ENCODE assay signal across 17 mouse cellular contexts in the genomic region with DNA sequence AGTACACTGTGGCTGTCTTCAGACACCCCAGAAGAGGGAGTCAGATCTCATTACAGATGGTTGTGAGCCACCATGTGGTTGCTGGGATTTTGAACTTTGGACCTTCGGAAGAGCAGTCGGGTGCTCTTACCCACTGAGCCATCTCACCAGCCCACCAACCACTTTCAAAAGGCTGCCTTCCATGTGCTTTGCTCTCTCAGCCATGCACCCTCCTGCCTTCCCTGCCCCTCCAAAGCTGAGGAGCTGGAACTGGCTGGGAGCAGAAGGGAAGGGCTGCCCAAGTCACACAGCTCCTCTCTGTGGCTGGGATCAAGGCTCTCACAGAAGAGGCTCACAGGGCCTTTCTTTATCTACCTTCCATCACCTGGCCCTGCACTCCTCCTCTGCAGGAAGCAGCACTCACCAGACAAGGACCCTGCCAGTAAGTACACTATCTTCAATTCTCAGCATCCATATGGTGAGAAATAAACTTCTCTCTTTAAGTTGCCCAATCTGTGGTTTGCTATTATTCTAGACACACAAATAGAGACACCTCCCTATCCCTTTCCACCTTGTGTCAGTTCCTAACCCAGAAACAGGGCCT. TPM values are rescaled to one million over a fixed set of nuclear protein-coding genes. Genes with fewer than 3 reads are reported as not detected.
DNase-seq lines count a peak whose midpoint lies in the region; ATAC-seq and TF ChIP-seq lines count a peak whose summit lies in the region.
"Had no signal": no experiment of that assay in that cellular context is flagged by ENCODE, and none has a peak within 500 bp of the region (broad histone marks: within the 10 kb centered on the region; RNA-seq: fewer than 3 reads in every experiment).

No protein-coding gene starts in this region.

- peaks cover 11% of the 10 kb centered on the region for H3K36me3 ChIP-seq in midbrain, embryonic 10.5 days
- H3K36me3 ChIP-seq in midbrain, embryonic 14.5 days (ENCODE audit: control insufficient read depth, insufficient read depth, low read length): no peaks in the 10 kb centered on the region
- H3K36me3 ChIP-seq in liver, embryonic 14.5 days (replicated peaks; ENCODE audit: control insufficient read depth, insufficient read depth, low read depth): peaks cover 9% of the 10 kb centered on the region
- no peaks in the 10 kb centered on the region for H3K36me3 ChIP-seq in neural tube, embryonic 15.5 days

- no peaks in the 10 kb centered on the region for H3K27me3 ChIP-seq in midbrain, embryonic 10.5 days (ENCODE audit: low read depth, poor library complexity, severe bottlenecking)
- no peaks in the 10 kb centered on the region for H3K27me3 ChIP-seq in midbrain, embryonic 14.5 days (ENCODE audit: control insufficient read depth, insufficient read depth, low read length)
- no peaks in the 10 kb centered on the region for H3K27me3 ChIP-seq in liver, embryonic 14.5 days (ENCODE audit: control insufficient read depth, insufficient read depth, low read length)
- no peaks in the 10 kb centered on the region for H3K27me3 ChIP-seq in neural tube, embryonic 15.5 days (replicated peaks)
- H3K27me3 ChIP-seq: embryonic facial prominence, embryonic 13.5 days; forebrain, embryonic 12.5 days; limb, embryonic 15.5 days; midbrain, embryonic 13.5 days had no signal

- no peak overlapping the region for H3K4me3 ChIP-seq in midbrain, embryonic 10.5 days
- H3K4me3 ChIP-seq in midbrain, embryonic 14.5 days (replicated peaks; ENCODE audit: low read depth, low read length): no peak overlapping the region
- H3K4me3 ChIP-seq in liver, embryonic 14.5 days (ENCODE audit: insufficient read depth in 1 of 2, low read depth in 2 of 2, low read length in 2 of 2): no peak overlapping the region
- H3K4me3 ChIP-seq in neural tube, embryonic 15.5 days (replicated peaks): no peak overlapping the region
- H3K4me3 ChIP-seq: embryonic facial prominence, embryonic 13.5 days; forebrain, embryonic 12.5 days; limb, embryonic 15.5 days; midbrain, embryonic 13.5 days had no signal

- H3K4me2 ChIP-seq in midbrain, embryonic 14.5 days (ENCODE audit: low read length): no peak overlapping the region
- H3K4me2 ChIP-seq in liver, embryonic 14.5 days (ENCODE audit: low read depth): peak overlapping the region; percentile 41
- no peak overlapping the region for H3K4me2 ChIP-seq in neural tube, embryonic 15.5 days
- H3K4me2 ChIP-seq: embryonic facial prominence, embryonic 13.5 days; forebrain, embryonic 12.5 days; limb, embryonic 15.5 days; midbrain, embryonic 13.5 days had no signal

- ATAC-seq in midbrain, embryonic 14.5 days (ENCODE audit: low FRiP score, low TSS enrichment): no peak
- peak; percentile 94 for ATAC-seq in liver, embryonic 14.5 days (ENCODE audit: insufficient read depth)
- no peak for ATAC-seq in neural tube, embryonic 15.5 days (ENCODE audit: low FRiP score)
- ATAC-seq: hindbrain, embryonic 16.5 days; midbrain, embryonic 13.5 days had no signal

- WGBS in midbrain, embryonic 10.5 days: 71% methylated on average over 2 of the region's 2 CpGs
- 64% methylated on average over 2 of the region's 2 CpGs for WGBS in midbrain, embryonic 14.5 days
- WGBS in liver, embryonic 14.5 days (ENCODE audit: insufficient replicate concordance): 49% methylated on average over 2 of the region's 2 CpGs
- WGBS in neural tube, embryonic 15.5 days: 80% methylated on average over 2 of the region's 2 CpGs

- TF ChIP-seq EP300 in liver, embryonic 14.5 days (IDR thresholded peaks at IDR 0.05; ENCODE audit: low read depth): peak; percentile 89

- H3K9me3 ChIP-seq in midbrain, embryonic 10.5 days (replicated peaks): no peaks in the 10 kb centered on the region
- H3K9me3 ChIP-seq in midbrain, embryonic 14.5 days (ENCODE audit: control insufficient read depth, low read length): no peaks in the 10 kb centered on the region
- H3K9me3 ChIP-seq in liver, embryonic 14.5 days (ENCODE audit: control insufficient read depth, low read length): no peaks in the 10 kb centered on the region
- H3K9me3 ChIP-seq in neural tube, embryonic 15.5 days (replicated peaks): no peaks in the 10 kb centered on the region
- H3K9me3 ChIP-seq: embryonic facial prominence, embryonic 13.5 days; forebrain, embryonic 12.5 days; limb, embryonic 15.5 days; midbrain, embryonic 13.5 days had no signal

- peak; percentile 80 for DNase-seq in heart, adult 11 months
- DNase-seq in heart, adult 8-10 months (ENCODE audit: low spot score): no peak
- no peak for DNase-seq in midbrain, embryonic 10.5 days (ENCODE audit: low spot score)
- DNase-seq in midbrain, embryonic 14.5 days: no peak
- peak; percentile 55 to 64 (median 64) for DNase-seq in liver, embryonic 14.5 days (ENCODE audit: low read depth in 3 of 3, low spot score in 3 of 3)
- DNase-seq in spleen, adult 12 weeks (ENCODE audit: low spot score): no peak
- DNase-seq in adrenal gland, postnatal 10 days: no peak
- DNase-seq: cerebellum, adult 11-12 months; layer of hippocampus, adult 9-11 months; right cerebral cortex, postnatal 25 days had no signal

- peaks cover 48% of the 10 kb centered on the region for H3K4me1 ChIP-seq in midbrain, embryonic 10.5 days
- H3K4me1 ChIP-seq in midbrain, embryonic 14.5 days (ENCODE audit: control insufficient read depth, insufficient read depth, low read length): peaks cover 14% of the 10 kb centered on the region; the same call in 1 of the 2 replicates
- peaks cover 26 to 37% of the 10 kb centered on the region in 2 experiments for H3K4me1 ChIP-seq in liver, embryonic 14.5 days (replicated peaks; ENCODE audit: control insufficient read depth in 2 of 2, insufficient read depth in 2 of 2, low read length in 1 of 2)
- H3K4me1 ChIP-seq in neural tube, embryonic 15.5 days: peaks cover 16% of the 10 kb centered on the region

- peak; percentile 43 for TF ChIP-seq CTCF in liver, embryonic 14.5 days (IDR thresholded peaks at IDR 0.05; ENCODE audit: low read depth)

- H3K9ac ChIP-seq in midbrain, embryonic 14.5 days (replicated peaks; ENCODE audit: low read length): no peak overlapping the region
- H3K9ac ChIP-seq in liver, embryonic 14.5 days (replicated peaks): peak overlapping the region; percentile 1
- no peak overlapping the region for H3K9ac ChIP-seq in neural tube, embryonic 15.5 days (replicated peaks)
- H3K9ac ChIP-seq: embryonic facial prominence, embryonic 13.5 days; forebrain, embryonic 12.5 days; limb, embryonic 15.5 days; midbrain, embryonic 13.5 days had no signal

- H3K27ac ChIP-seq in midbrain, embryonic 10.5 days (replicated peaks): peak overlapping the region; percentile 55
- no peak overlapping the region for H3K27ac ChIP-seq in midbrain, embryonic 14.5 days (replicated peaks; ENCODE audit: low read depth, low read length)
- H3K27ac ChIP-seq in liver, embryonic 14.5 days: peak overlapping the region; percentile 86
- no peak overlapping the region for H3K27ac ChIP-seq in neural tube, embryonic 15.5 days (replicated peaks)
- H3K27ac ChIP-seq: embryonic facial prominence, embryonic 13.5 days; forebrain, embryonic 12.5 days; limb, embryonic 15.5 days; midbrain, embryonic 13.5 days had no signal

RNA-seq across cellular contexts. Expression of gene Cct2, which starts 33.6 kb away (rescaled TPM):
- 100 to 1,000 TPM; 108 to 128 (median 121) TPM for total RNA-seq in heart, adult 8-10 months (2022)
- polyA plus RNA-seq in midbrain, embryonic 10.5 days (2016; fragmentation: Nextera tagmentation; extraction: Ambion mirVana): 290 and 327 TPM in 2 replicates
- polyA plus RNA-seq in midbrain, embryonic 14.5 days (2014; fragmentation: Nextera tagmentation; extraction: Ambion mirVana): 255 and 277 TPM in 2 replicates
- polyA plus RNA-seq in liver, embryonic 14.5 days (2012; rRNA removed): 78.1 and 137 TPM in 2 replicates
- polyA plus RNA-seq in liver, embryonic 14.5 days (2014; fragmentation: Nextera tagmentation; extraction: Ambion mirVana): 170 and 181 TPM in 2 replicates
- 100 to 1,000 TPM; 211 to 224 TPM for total RNA-seq in adrenal gland, postnatal 10 days (2021)
- 247 and 251 TPM in 2 replicates for polyA plus RNA-seq in neural tube, embryonic 15.5 days (2015; fragmentation: Nextera tagmentation; extraction: Ambion mirVana)

RNA-seq across cellular contexts. Expression of gene Frs2, which starts 51.1 kb away (rescaled TPM):
- total RNA-seq in heart, adult 8-10 months (2022): 10 to 100 TPM; 15.2 to 16.8 (median 15.9) TPM
- 16.0 and 21.1 TPM in 2 replicates for polyA plus RNA-seq in midbrain, embryonic 10.5 days (2016; fragmentation: Nextera tagmentation; extraction: Ambion mirVana)
- polyA plus RNA-seq in midbrain, embryonic 14.5 days (2014; fragmentation: Nextera tagmentation; extraction: Ambion mirVana): 25.4 and 30.3 TPM in 2 replicates
- 7.9 and 9.2 TPM in 2 replicates for polyA plus RNA-seq in liver, embryonic 14.5 days (2012; rRNA removed)
- 8.8 and 11.2 TPM in 2 replicates for polyA plus RNA-seq in liver, embryonic 14.5 days (2014; fragmentation: Nextera tagmentation; extraction: Ambion mirVana)
- 10 to 100 TPM; 24.0 to 26.4 TPM for total RNA-seq in adrenal gland, postnatal 10 days (2021)
- polyA plus RNA-seq in neural tube, embryonic 15.5 days (2015; fragmentation: Nextera tagmentation; extraction: Ambion mirVana): 19.7 and 21.4 TPM in 2 replicates

RNA-seq across cellular contexts. Expression of gene Lrrc10, which starts 52.1 kb away (rescaled TPM):
- 100 to 1,000 TPM; 159 to 208 (median 180) TPM for total RNA-seq in heart, adult 8-10 months (2022)
- 0.11 TPM in 1 of 2 replicates, not detected in the other for polyA plus RNA-seq in midbrain, embryonic 10.5 days (2016; fragmentation: Nextera tagmentation; extraction: Ambion mirVana)
- not detected in 2 replicates for polyA plus RNA-seq in midbrain, embryonic 14.5 days (2014; fragmentation: Nextera tagmentation; extraction: Ambion mirVana)
- not detected in 2 replicates for polyA plus RNA-seq in liver, embryonic 14.5 days (2012; rRNA removed)
- polyA plus RNA-seq in liver, embryonic 14.5 days (2014; fragmentation: Nextera tagmentation; extraction: Ambion mirVana): not detected in 2 replicates
- not detected for total RNA-seq in adrenal gland, postnatal 10 days (2021)
- polyA plus RNA-seq in neural tube, embryonic 15.5 days (2015; fragmentation: Nextera tagmentation; extraction: Ambion mirVana): not detected in 2 replicates
- polyA plus RNA-seq: embryonic facial prominence, embryonic 13.5 days; forebrain, embryonic 12.5 days; hindbrain, embryonic 16.5 days; kidney, embryonic 14.5 days; limb, embryonic 15.5 days; midbrain, embryonic 13.5 days had no signal

Comparison
In these comparisons a context has a peak if more than half of its experiments do, and no peak if none do; other contexts are left out.
1. DNase-seq: peak in heart, adult 11 months (single experiment) and liver, embryonic 14.5 days (3 of 3); none in heart, adult 8-10 months (single experiment), midbrain, embryonic 10.5 days (single experiment), midbrain, embryonic 14.5 days (single experiment), spleen, adult 12 weeks (single experiment) and adrenal gland, postnatal 10 days (single experiment).
2. H3K27ac ChIP-seq: peak in midbrain, embryonic 10.5 days (single experiment) and liver, embryonic 14.5 days (single experiment); none in midbrain, embryonic 14.5 days (single experiment) and neural tube, embryonic 15.5 days (single experiment).